Mouse (Mus musculus): ENCODE results near the gene Sema5a.

The Sema5a gene

GRCm38 (mm10) chr15:32300991-32301390 lies 56.4 kb downstream of the Sema5a start:
- DNase-seq (ENCODE audit: low read depth, low spot score): no peak

GRCm38 (mm10) chr15:32306557-32307243 lies 62.1 kb downstream of the Sema5a start:
- DNase-seq (ENCODE audit: low read depth, low spot score): no peak

GRCm38 (mm10) chr15:32310834-32311233 lies 66.2 kb downstream of the Sema5a start:
- DNase-seq (ENCODE audit: low read depth, low spot score): no peak

GRCm38 (mm10) chr15:32311287-32311686 lies 66.7 kb downstream of the Sema5a start:
- DNase-seq (ENCODE audit: low read depth, low spot score): no peak

GRCm38 (mm10) chr15:32317074-32317473 lies 72.5 kb downstream of the Sema5a start:
- DNase-seq (ENCODE audit: low read depth, low spot score): no peak

- DNase-seq (ENCODE audit: low read depth, low spot score): no peak
These were observed 76.1 kb downstream of the Sema5a start for GRCm38 (mm10) chr15:32320739-32321138.

- no peak for DNase-seq (ENCODE audit: low read depth, low spot score)
These were observed 78.0 kb downstream of the Sema5a start for GRCm38 (mm10) chr15:32322455-32323220.

GRCm38 (mm10) chr15:32323224-32323623 lies 78.6 kb downstream of the Sema5a start:
- no peak for DNase-seq (ENCODE audit: low read depth, low spot score)

GRCm38 (mm10) chr15:32324105-32324504 lies 79.5 kb downstream of the Sema5a start:
- DNase-seq (ENCODE audit: low read depth, low spot score): no peak

GRCm38 (mm10) chr15:32328370-32329004 lies 83.9 kb downstream of the Sema5a start:
- no peak for DNase-seq (ENCODE audit: low read depth, low spot score)

- no peak for DNase-seq (ENCODE audit: low read depth, low spot score)
These were observed 85.2 kb downstream of the Sema5a start for GRCm38 (mm10) chr15:32329670-32330330.

- no peak for DNase-seq (ENCODE audit: low read depth, low spot score)
These were observed 85.8 kb downstream of the Sema5a start for GRCm38 (mm10) chr15:32330427-32330826.

- DNase-seq (ENCODE audit: low read depth, low spot score): no peak
These were observed 86.4 kb downstream of the Sema5a start for GRCm38 (mm10) chr15:32331037-32331436.

GRCm38 (mm10) chr15:32333456-32333855 lies 88.8 kb downstream of the Sema5a start:
- DNase-seq (ENCODE audit: low read depth, low spot score): no peak

GRCm38 (mm10) chr15:32337810-32338209 lies 93.2 kb downstream of the Sema5a start:
- no peak for DNase-seq (ENCODE audit: low read depth, low spot score)

- DNase-seq (ENCODE audit: low read depth, low spot score): no peak
These were observed 94.2 kb downstream of the Sema5a start for GRCm38 (mm10) chr15:32338721-32339290.

- DNase-seq (ENCODE audit: low read depth, low spot score): no peak
These were observed 94.8 kb downstream of the Sema5a start for GRCm38 (mm10) chr15:32339426-32339825.

- DNase-seq (ENCODE audit: low read depth, low spot score): no peak
These were observed 96.8 kb downstream of the Sema5a start for GRCm38 (mm10) chr15:32341423-32341822.

- DNase-seq (ENCODE audit: low read depth, low spot score): no peak
These were observed 98.9 kb downstream of the Sema5a start for GRCm38 (mm10) chr15:32343544-32343943.

- no peak for DNase-seq (ENCODE audit: low read depth, low spot score)
These were observed 102.7 kb downstream of the Sema5a start for GRCm38 (mm10) chr15:32347315-32347714.

GRCm38 (mm10) chr15:32349276-32349675 lies 104.7 kb downstream of the Sema5a start:
- no peak for DNase-seq (ENCODE audit: low read depth, low spot score)

GRCm38 (mm10) chr15:32352995-32353394 lies 108.4 kb downstream of the Sema5a start:
- DNase-seq (ENCODE audit: low read depth, low spot score): no peak

Data from telencephalon, adult 2 months (tissue).